Comparison of ENCODE assay signal across 8 mouse cellular contexts in genomic region chr11:54028044-54028951, GRCm38 (mm10). TPM values are rescaled to one million over a fixed set of nuclear protein-coding genes. Genes with fewer than 3 reads are reported as not detected.
DNase-seq lines count a peak whose midpoint lies in the region; ATAC-seq and TF ChIP-seq lines count a peak whose summit lies in the region.

Gene Slc22a4 (minus strand): TSS chr11:54028090.

- H3K36me3 ChIP-seq in lung, embryonic 16.5 days (ENCODE audit: control insufficient read depth, insufficient read depth, low read length) = no peaks in the 10 kb centered on the region

- peak; percentile 74 for DNase-seq in NIH3T3 (ENCODE audit: low read depth)
- DNase-seq in cerebellum, adult 9-10 months = peak; percentile 88
- DNase-seq in forelimb bud, embryonic 11.5 days (ENCODE audit: low read depth, low spot score) = peak; percentile 59
- peak; percentile 78 for DNase-seq in heart, postnatal 4 days
- peak; percentile 71 for DNase-seq in layer of hippocampus, adult 9-11 months
- DNase-seq in thymus, postnatal 0 days (ENCODE audit: low spot score) = peak; percentile 13

- no peak within 1 kb of the TSS; the same call in 1 of the 2 replicates for H3K27ac ChIP-seq in lung, embryonic 16.5 days (ENCODE audit: low read length)
- no peak within 1 kb of the TSS for H3K27ac ChIP-seq in olfactory bulb, adult 2 months (ENCODE audit: insufficient read depth, low read depth, low read length)

- H3K4me2 ChIP-seq in lung, embryonic 16.5 days (ENCODE audit: low read depth, low read length) = peak within 1 kb of the TSS; percentile 97

- WGBS in lung, embryonic 16.5 days = 2% methylated on average over 61 of the region's 61 CpGs
- WGBS in olfactory bulb, adult 2 months = 8% methylated on average over 61 of the region's 61 CpGs

- no peaks in the 10 kb centered on the region for H3K9me3 ChIP-seq in lung, embryonic 16.5 days (ENCODE audit: control insufficient read depth, low read length)

- no peak for TF ChIP-seq POLR2A in olfactory bulb, adult 2 months (IDR thresholded peaks at IDR 0.05; ENCODE audit: insufficient read depth, low read depth, low read length)

- peak; percentile 94 for ATAC-seq in lung, embryonic 16.5 days (ENCODE audit: low read depth)

- peaks cover 13% of the 10 kb centered on the region for H3K4me1 ChIP-seq in lung, embryonic 16.5 days (replicated peaks; ENCODE audit: control insufficient read depth, insufficient read depth, low read length)
- H3K4me1 ChIP-seq in olfactory bulb, adult 2 months (ENCODE audit: control insufficient read depth, insufficient read depth, low read length) = peaks cover 15% of the 10 kb centered on the region

- peak within 1 kb of the TSS; percentile 71 for H3K9ac ChIP-seq in lung, embryonic 16.5 days (ENCODE audit: low read length)

- peaks cover 12% of the 10 kb centered on the region for H3K27me3 ChIP-seq in lung, embryonic 16.5 days (ENCODE audit: control insufficient read depth, insufficient read depth, low read depth, low read length)

- H3K4me3 ChIP-seq in lung, embryonic 16.5 days (ENCODE audit: low read length) = peak within 1 kb of the TSS; percentile 58
- H3K4me3 ChIP-seq in olfactory bulb, adult 2 months (ENCODE audit: insufficient read depth, low read depth, low read length) = peak within 1 kb of the TSS; percentile 52

- no peak for TF ChIP-seq CTCF in olfactory bulb, adult 2 months (IDR thresholded peaks at IDR 0.05; ENCODE audit: insufficient read depth, low read depth, low read length)

RNA-seq across cellular contexts. Expression of gene Slc22a4, which starts in this region (rescaled TPM):
- total RNA-seq in heart, postnatal 4 days (2021) = 1 to 10 TPM in 1 of 2 experiments, under 1 TPM in 1; 0.86 to 1.4 TPM
- polyA plus RNA-seq in lung, embryonic 16.5 days (2015; fragmentation: Nextera tagmentation; extraction: Ambion mirVana) = 0.63 and 0.69 TPM in 2 replicates
- polyA plus RNA-seq in olfactory bulb, adult 2 months (2012; ENCODE audit: insufficient read depth, insufficient read length, low replicate concordance, missing spikeins) = not detected in 2 replicates
- polyA plus RNA-seq in thymus, postnatal 0 days (2015; fragmentation: Nextera tagmentation; extraction: Ambion mirVana) = 0.46 and 0.54 TPM in 2 replicates

Comparison
In these comparisons a context has a peak if more than half of its experiments do, and no peak if none do; other contexts are left out.
1. Peak in ATAC-seq, H3K4me3 ChIP-seq, H3K9ac ChIP-seq and H3K4me2 ChIP-seq in lung, embryonic 16.5 days; RNA of the gene not detected or under 1 TPM.
2. Peak in DNase-seq in thymus, postnatal 0 days; RNA of the gene not detected or under 1 TPM.
3. DNase-seq: peak in every context shown above with its lines; median percentile 88 in cerebellum, adult 9-10 months; 78 in heart, postnatal 4 days; 74 in NIH3T3; 71 in layer of hippocampus, adult 9-11 months; 59 in forelimb bud, embryonic 11.5 days; 13 in thymus, postnatal 0 days.